Mouse (Mus musculus) cortical plate, adult 2 months (tissue): ENCODE data around the gene Sh3bp4.

Source experiments
- CTCF ChIP-seq: fragments of 200-500 bp; IDR thresholded peaks from 2 replicates; pipeline ENCODE4 v1.5.1; 2011; ENCODE audit warnings: mild to moderate bottlenecking, control low read depth, low read length; ENCODE audit not compliant: insufficient read depth; ENCODE audit errors: extremely low read depth
- POLR2A ChIP-seq: fragments of 200-500 bp; IDR thresholded peaks from 2 replicates; pipeline ENCODE4 v1.6.1; 2011; ENCODE audit warnings: mild to moderate bottlenecking, low read length, control low read depth; ENCODE audit not compliant: insufficient read depth; ENCODE audit errors: extremely low read depth

DNA sequence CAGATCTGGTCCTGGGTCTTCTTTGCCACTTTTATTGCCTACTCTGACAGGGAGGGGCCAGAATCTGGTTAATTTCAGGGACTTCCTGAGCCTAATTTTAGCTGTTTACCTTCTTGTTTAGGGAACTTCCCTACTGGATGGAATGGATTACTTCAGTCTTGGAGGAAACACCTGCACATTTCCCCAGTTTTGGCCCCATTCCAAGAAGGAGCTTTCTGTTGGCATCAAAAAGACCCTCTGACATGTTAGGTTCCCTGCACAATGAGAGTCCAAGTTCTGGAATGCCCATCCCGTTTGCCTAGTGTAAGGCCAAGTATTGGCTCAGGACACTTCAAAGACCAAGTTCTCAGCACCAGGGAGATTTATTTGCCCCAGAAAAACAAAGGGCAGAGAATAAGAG is 14.0 kb upstream of the Sh3bp4 start:
- TF ChIP-seq CTCF (no peak), POLR2A (no peak)
